Mouse (Mus musculus) myocyte (in vitro differentiated cells): ENCODE results near the gene Vipr1. TPM values are rescaled to one million over a fixed set of nuclear protein-coding genes. Genes with fewer than 3 reads are reported as not detected.

Source experiments
- H3K27me3 ChIP-seq: one replicate; pipeline ENCODE4 v1.6.1; 2011; ENCODE audit not compliant: control insufficient read depth, insufficient read depth, insufficient read length
- H3K36me3 ChIP-seq: one replicate; pipeline ENCODE4 v1.6.1; 2011; ENCODE audit not compliant: control insufficient read depth, insufficient read depth
- H3K4me2 ChIP-seq: one replicate; pipeline ENCODE4 v1.6.1; 2011; ENCODE audit warnings: low read depth, control low read depth
- H3K4me3 ChIP-seq: one replicate; pipeline ENCODE4 v1.5.1; 2011; ENCODE audit warnings: mild to moderate bottlenecking, control low read depth, moderate library complexity
- H3K79me2 ChIP-seq: one replicate; pipeline ENCODE4 v1.6.1; 2011; ENCODE audit not compliant: control insufficient read depth, insufficient read depth
- H3ac ChIP-seq: one replicate; pipeline ENCODE4 v1.6.1; 2011; ENCODE audit not compliant: control insufficient read depth, insufficient read length
- CEBPB ChIP-seq: IDR thresholded peaks from 2 replicates; pipeline ENCODE4 v1.6.1; 2011; ENCODE audit warnings: mild to moderate bottlenecking, moderate library complexity; ENCODE audit not compliant: poor library complexity, insufficient read depth, severe bottlenecking
- E2F4 ChIP-seq: IDR thresholded peaks from one replicate; pipeline ENCODE4 v1.6.1; 2011; ENCODE audit warnings: mild to moderate bottlenecking, control low read depth, moderate library complexity; ENCODE audit not compliant: insufficient read depth
- MAX ChIP-seq: IDR thresholded peaks from one replicate; pipeline ENCODE4 v1.6.1; 2011; ENCODE audit warnings: low read depth, mild to moderate bottlenecking, control low read depth
- MYOD1 ChIP-seq, 3 experiments: IDR thresholded peaks; one replicate each; pipeline ENCODE4 v1.6.1; 2011; ENCODE audit warnings: control low read depth in 2 of 3, low read depth in 2 of 3, mild to moderate bottlenecking in 2 of 3, moderate library complexity in 1 of 3; ENCODE audit not compliant: insufficient read length in 2 of 3, control insufficient read depth in 1 of 3
- MYOG ChIP-seq, 3 experiments: IDR thresholded peaks; one replicate each; pipeline ENCODE4 v1.6.1; 2011; ENCODE audit warnings: control low read depth in 2 of 3, low read depth in 2 of 3, mild to moderate bottlenecking in 2 of 3; ENCODE audit not compliant: insufficient read length in 2 of 3, control insufficient read depth in 1 of 3, insufficient read depth in 1 of 3
- POLR2A ChIP-seq: IDR thresholded peaks from one replicate; pipeline ENCODE4 v1.6.1; 2011; ENCODE audit warnings: low read depth, mild to moderate bottlenecking, control low read depth, moderate library complexity; ENCODE audit not compliant: insufficient read length
- POLR2AphosphoS2 ChIP-seq: IDR thresholded peaks from one replicate; pipeline ENCODE4 v1.6.1; 2011; ENCODE audit warnings: low read depth, control low read depth; ENCODE audit not compliant: insufficient read length
- REST ChIP-seq: IDR thresholded peaks from one replicate; pipeline ENCODE4 v1.6.1; 2011; ENCODE audit warnings: mild to moderate bottlenecking, control low read depth, moderate library complexity; ENCODE audit not compliant: insufficient read depth, insufficient read length
- SRF ChIP-seq: IDR thresholded peaks from one replicate; pipeline ENCODE4 v1.6.1; 2011; ENCODE audit warnings: low read depth; ENCODE audit not compliant: control insufficient read depth, insufficient read length
- TCF12 ChIP-seq: IDR thresholded peaks from one replicate; pipeline ENCODE4 v1.6.1; 2011; ENCODE audit warnings: mild to moderate bottlenecking, control low read depth; ENCODE audit not compliant: poor library complexity, insufficient read depth, severe bottlenecking
- TCF3 ChIP-seq: IDR thresholded peaks from one replicate; pipeline ENCODE4 v1.6.1; 2011; ENCODE audit warnings: low read depth, control low read depth; ENCODE audit not compliant: insufficient read length
- USF1 ChIP-seq: IDR thresholded peaks from one replicate; pipeline ENCODE4 v1.6.1; 2011; ENCODE audit warnings: low read depth, mild to moderate bottlenecking, control low read depth, moderate library complexity
- polyA plus RNA-seq: library from polyadenylated mRNA; unstranded; fragments of >200 nt; fragmentation: generic; extraction: Trizol; gene quantifications from one replicate; pipeline ENCODE4 v1.2.1, GENCODE M21; 2012; ENCODE audit warnings: missing spikeins

Vipr1 gene
- polyA plus RNA-seq, 1 experiment, result 0.29 TPM

DNA sequence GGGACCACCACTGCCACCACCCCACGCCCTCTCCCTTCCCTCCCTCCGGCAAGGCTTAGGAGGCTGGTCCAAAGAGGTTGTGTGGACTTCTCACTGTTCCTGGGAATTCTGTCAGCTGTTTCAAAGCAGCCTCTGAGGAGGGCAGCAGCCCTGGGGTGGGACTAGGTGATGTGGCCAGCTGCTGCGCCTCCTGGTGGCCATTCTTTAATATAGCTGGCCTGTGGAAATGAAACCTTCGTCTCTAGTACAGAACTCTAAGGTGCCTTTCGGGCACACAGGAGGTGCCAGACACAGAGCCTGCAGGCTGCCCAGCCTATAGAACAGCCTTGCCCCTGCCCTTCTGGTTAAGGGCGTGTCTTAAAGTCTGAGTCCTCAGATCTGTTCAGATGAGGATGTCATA is 37.0 kb downstream of the Vipr1 start:
- H3K79me2 ChIP-seq, result no peaks in the 10 kb centered on the region
- TF ChIP-seq REST (no peak), USF1 (no peak), MYOD1 (IDR thresholded peaks at IDR 0.05; ENCODE audit: control insufficient read depth in 1 of 3, insufficient read length in 2 of 3, low read depth in 2 of 3) (peak in 1 of 3 experiments; percentile 21), MYOG (IDR thresholded peaks at IDR 0.05; ENCODE audit: control insufficient read depth in 1 of 3, insufficient read depth in 1 of 3, insufficient read length in 2 of 3, low read depth in 2 of 3) (no peak), CEBPB (no peak), SRF (no peak), MAX (no peak)
- H3K4me3 ChIP-seq, result no peak overlapping the region
- H3ac ChIP-seq, result no peak overlapping the region
- H3K4me2 ChIP-seq, result no peak overlapping the region
- no peaks in the 10 kb centered on the region for H3K27me3 ChIP-seq
- H3K36me3 ChIP-seq, result no peaks in the 10 kb centered on the region

DNA sequence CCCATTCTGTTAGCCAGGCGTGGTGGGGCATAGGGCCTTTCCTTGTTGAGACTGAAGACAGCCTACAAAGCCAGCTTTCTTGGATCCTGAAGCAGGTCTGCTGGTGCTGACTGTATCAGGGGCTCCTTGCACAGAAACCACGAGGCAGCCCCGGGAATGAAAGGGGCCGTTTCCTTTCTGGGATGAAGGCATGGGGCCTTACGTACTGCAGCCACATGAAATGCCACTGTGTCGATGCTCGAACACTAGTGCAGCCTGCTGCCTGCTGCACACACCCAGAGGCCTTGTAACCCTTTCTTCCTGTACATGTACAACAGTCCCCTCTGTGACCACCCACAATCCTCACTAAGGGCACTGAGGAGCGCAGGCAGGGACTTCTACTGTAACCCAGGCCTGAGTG is 38.7 kb downstream of the Vipr1 start:
- H3K4me2 ChIP-seq, result no peak overlapping the region
- TF ChIP-seq MAX (no peak), TCF3 (no peak), POLR2AphosphoS2 (no peak), CEBPB (no peak)
- H3K79me2 ChIP-seq, result no peaks in the 10 kb centered on the region
- no peak overlapping the region for H3ac ChIP-seq
- H3K27me3 ChIP-seq, result no peaks in the 10 kb centered on the region
- H3K4me3 ChIP-seq, result no peak overlapping the region
- H3K36me3 ChIP-seq, result no peaks in the 10 kb centered on the region

DNA sequence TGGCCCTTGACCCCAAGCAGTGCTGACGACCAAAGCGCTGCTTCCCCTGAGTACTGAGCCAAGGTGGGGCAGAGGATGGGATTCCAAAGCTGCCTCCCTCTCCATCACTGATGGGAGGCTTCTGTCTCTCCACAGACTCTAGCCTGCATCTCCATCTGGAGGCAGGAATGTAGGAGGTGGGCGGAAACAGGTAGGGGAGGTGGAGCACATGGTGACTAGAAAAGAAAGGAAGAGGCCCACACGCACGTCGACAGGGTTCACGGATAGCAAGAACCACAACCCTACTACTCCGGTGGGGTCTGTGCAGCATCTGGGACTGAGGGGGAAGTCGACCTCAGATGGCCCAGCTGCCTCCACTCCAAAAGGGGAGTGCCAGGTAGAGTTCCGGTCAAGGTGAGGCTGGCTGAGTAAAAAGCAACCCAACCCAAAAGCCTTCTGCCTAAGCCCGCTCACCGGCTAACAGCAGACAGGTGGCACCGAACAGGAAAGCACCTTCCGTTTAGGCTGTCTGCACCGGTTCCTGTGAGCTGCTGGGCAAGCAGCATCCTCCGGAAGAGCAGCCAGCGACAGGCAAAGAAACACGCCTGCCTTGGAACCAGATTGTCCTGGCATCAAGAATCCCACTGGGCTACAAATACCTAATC is 39.6 kb downstream of the Vipr1 start:
- Histone ChIP-seq H3ac (no peak overlapping the region), H3K4me2 (no peak overlapping the region), H3K4me3 (no peak overlapping the region), H3K36me3 (no peaks in the 10 kb centered on the region), H3K79me2 (no peaks in the 10 kb centered on the region), H3K27me3 (no peaks in the 10 kb centered on the region)
- TF ChIP-seq E2F4 (no peak), MYOG (IDR thresholded peaks at IDR 0.05; ENCODE audit: control insufficient read depth in 1 of 3, insufficient read depth in 1 of 3, insufficient read length in 2 of 3, low read depth in 2 of 3) (no peak), POLR2AphosphoS2 (no peak), USF1 (no peak), CEBPB (no peak), MAX (no peak), MYOD1 (IDR thresholded peaks at IDR 0.05; ENCODE audit: control insufficient read depth in 1 of 3, insufficient read length in 2 of 3, low read depth in 2 of 3) (no peak)

DNA sequence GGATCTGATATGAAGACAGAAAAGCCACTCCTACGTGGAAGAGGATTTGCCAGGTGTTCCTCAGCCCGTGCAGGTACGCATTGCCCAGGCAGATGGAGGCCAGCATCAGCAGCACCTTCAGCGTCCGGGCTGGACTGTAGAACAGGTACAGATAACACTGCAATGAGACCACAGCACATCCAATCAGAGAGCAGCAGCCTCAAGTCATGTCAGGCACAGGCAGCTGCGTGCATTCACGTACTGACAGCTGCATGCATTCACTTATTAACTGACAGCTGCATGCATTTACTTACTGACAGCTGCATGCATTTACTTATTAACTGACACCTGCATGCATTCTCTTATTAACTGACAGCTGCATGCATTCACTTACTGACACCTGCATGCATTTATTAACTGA is 42.2 kb downstream of the Vipr1 start:
- Histone ChIP-seq H3K79me2 (no peaks in the 10 kb centered on the region), H3K4me2 (no peak overlapping the region), H3K27me3 (no peaks in the 10 kb centered on the region), H3K4me3 (no peak overlapping the region), H3K36me3 (no peaks in the 10 kb centered on the region), H3ac (no peak overlapping the region)
- TF ChIP-seq POLR2AphosphoS2, result no peak
- peak in 2 of 3 experiments; percentile 21 to 79 for TF ChIP-seq MYOG (IDR thresholded peaks at IDR 0.05; ENCODE audit: control insufficient read depth in 1 of 3, insufficient read depth in 1 of 3, insufficient read length in 2 of 3, low read depth in 2 of 3)
- no peak for TF ChIP-seq MAX
- no peak for TF ChIP-seq POLR2A
- TF ChIP-seq REST, result no peak
- TF ChIP-seq TCF12, result no peak
- TF ChIP-seq MYOD1 (IDR thresholded peaks at IDR 0.05; ENCODE audit: control insufficient read depth in 1 of 3, insufficient read length in 2 of 3, low read depth in 2 of 3), result peak in 2 of 3 experiments; percentile 62 to 64
- no peak for TF ChIP-seq E2F4
- TF ChIP-seq TCF3, result no peak
- no peak for TF ChIP-seq SRF
- no peak for TF ChIP-seq USF1
- no peak for TF ChIP-seq CEBPB

DNA sequence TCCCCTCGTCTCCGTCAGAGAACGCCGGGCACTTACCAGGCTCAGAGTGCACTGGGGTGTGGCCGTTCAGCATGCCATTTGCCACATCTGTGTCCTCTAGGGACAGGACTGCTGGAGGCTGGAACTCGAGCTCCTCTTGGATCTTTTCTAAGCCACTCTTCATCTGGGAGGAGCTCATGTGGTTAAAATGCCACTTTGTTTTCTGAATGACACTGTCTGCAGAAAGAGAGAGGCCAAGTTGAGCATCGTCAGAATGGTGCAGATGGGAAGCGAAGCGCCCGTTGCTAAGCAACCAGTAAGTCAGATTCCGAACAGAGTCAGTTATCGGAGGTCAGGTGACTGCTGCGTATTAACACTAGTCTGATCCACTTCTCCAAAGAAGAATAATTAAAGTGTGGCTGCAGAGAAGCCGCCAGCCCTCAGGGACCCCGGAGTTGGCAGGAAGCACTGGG is 47.7 kb downstream of the Vipr1 start:
- TF ChIP-seq MYOG (IDR thresholded peaks at IDR 0.05; ENCODE audit: control insufficient read depth in 1 of 3, insufficient read depth in 1 of 3, insufficient read length in 2 of 3, low read depth in 2 of 3), result no peak
- TF ChIP-seq POLR2A, result no peak
- no peak for TF ChIP-seq MYOD1 (IDR thresholded peaks at IDR 0.05; ENCODE audit: control insufficient read depth in 1 of 3, insufficient read length in 2 of 3, low read depth in 2 of 3)
- no peak for TF ChIP-seq USF1
- no peak for TF ChIP-seq SRF
- no peak for TF ChIP-seq TCF3
- TF ChIP-seq E2F4, result no peak
- TF ChIP-seq TCF12, result no peak
- TF ChIP-seq REST, result no peak
- TF ChIP-seq MAX, result no peak
- no peak for TF ChIP-seq POLR2AphosphoS2
- no peak for TF ChIP-seq CEBPB
- H3K79me2 ChIP-seq, result no peaks in the 10 kb centered on the region
- H3ac ChIP-seq, result no peak overlapping the region
- H3K4me2 ChIP-seq, result no peak overlapping the region
- no peak overlapping the region for H3K4me3 ChIP-seq
- no peaks in the 10 kb centered on the region for H3K36me3 ChIP-seq
- no peaks in the 10 kb centered on the region for H3K27me3 ChIP-seq
